Mouse (Mus musculus) stomach, embryonic 16.5 days (tissue): ENCODE measurements at regions not wholly inside any gene's neighbourhood (a gene's known extent, or its start where the extent isn't known, plus 50 kb on each side); places are given as distances from the start of the nearest gene placed in this dataset.

ENCODE experiments used
- ATAC-seq: fragments of 200-750 bp; cut with Nextera tagmentation; 2 replicates; pipeline ENCODE4 v1.8.0; 2017; ENCODE audit warnings: moderate number of reproducible peaks, moderate TSS enrichment; ENCODE audit not compliant: insufficient read depth, low FRiP score
- H3K27ac ChIP-seq: fragments of 300-500 bp; sonication (generic); 2 replicates; pipeline ENCODE4 v1.5.1; 2014; ENCODE audit warnings: low read length
- H3K27me3 ChIP-seq: fragments of 300-500 bp; sonication (generic); 2 replicates; pipeline ENCODE4 v1.6.1; 2014; ENCODE audit warnings: low read length, control low read depth, mixed read lengths; ENCODE audit not compliant: control insufficient read depth, insufficient read depth
- H3K36me3 ChIP-seq: fragments of 300-500 bp; sonication (generic); 2 replicates; pipeline ENCODE4 v1.6.1; 2014; ENCODE audit warnings: low read length; ENCODE audit not compliant: control insufficient read depth, insufficient read depth
- H3K4me1 ChIP-seq: fragments of 300-500 bp; sonication (generic); 2 replicates; pipeline ENCODE4 v1.6.1; 2014; ENCODE audit warnings: low read length, control low read depth, mixed read lengths; ENCODE audit not compliant: control insufficient read depth, insufficient read depth
- H3K4me2 ChIP-seq: fragments of 300-500 bp; sonication (generic); 2 replicates; pipeline ENCODE4 v1.6.1; 2014; ENCODE audit warnings: low read depth, low read length, mixed read lengths
- H3K4me3 ChIP-seq: fragments of 300-500 bp; sonication (generic); replicated peaks from 2 replicates; pipeline ENCODE4 v1.5.1; 2014; ENCODE audit warnings: mild to moderate bottlenecking, low read length
- H3K9ac ChIP-seq: fragments of 300-500 bp; sonication (generic); 2 replicates; pipeline ENCODE4 v1.6.1; 2014; ENCODE audit warnings: low read length
- H3K9me3 ChIP-seq: fragments of 300-500 bp; sonication (generic); replicated peaks from 2 replicates; pipeline ENCODE4 v1.6.1; 2016; ENCODE audit warnings: low read length, control low read depth; ENCODE audit not compliant: control insufficient read depth
- WGBS: fragments of 180-500 bp; shearing (Covaris S2); extraction: QIAGEN DNeasy Blood & Tissue Kit; methylation state at CpG from one replicate; pipeline ENCODE4 v1.1.7; 2014; 5-methylcytosine and 5-hydroxymethylcytosine counted together

GRCm38 (mm10) chr13:52083601-52084455 is 237.3 kb downstream of the Gadd45g start:
- H3K36me3 ChIP-seq = no peaks in the 10 kb centered on the region
- WGBS = 71% methylated on average over 9 of the region's 9 CpGs
- no peaks in the 10 kb centered on the region for H3K9me3 ChIP-seq
- no peak for ATAC-seq
- no peaks in the 10 kb centered on the region for H3K27me3 ChIP-seq
- no peak overlapping the region for H3K9ac ChIP-seq
- H3K4me1 ChIP-seq = peaks cover 17% of the 10 kb centered on the region
- H3K4me3 ChIP-seq = no peak overlapping the region
- no peak overlapping the region for H3K4me2 ChIP-seq
- no peak overlapping the region for H3K27ac ChIP-seq

- H3K4me1 ChIP-seq = peaks cover 4% of the 10 kb centered on the region; the same call in 1 of the 2 replicates
- H3K36me3 ChIP-seq = no peaks in the 10 kb centered on the region
- H3K27ac ChIP-seq = 0 out of 2 replicates have a peak overlapping the region, but pooled peaks have one; percentile 6
- H3K4me3 ChIP-seq = no peak overlapping the region
- ATAC-seq = no peak
- no peaks in the 10 kb centered on the region for H3K27me3 ChIP-seq
- H3K4me2 ChIP-seq = no peak overlapping the region
- 26% methylated on average over 3 of the region's 3 CpGs for WGBS
- no peak overlapping the region for H3K9ac ChIP-seq
- H3K9me3 ChIP-seq = no peaks in the 10 kb centered on the region
Observed at GRCm38 (mm10) chr13:52085110-52085509, 238.6 kb downstream of the Gadd45g start.

DNA sequence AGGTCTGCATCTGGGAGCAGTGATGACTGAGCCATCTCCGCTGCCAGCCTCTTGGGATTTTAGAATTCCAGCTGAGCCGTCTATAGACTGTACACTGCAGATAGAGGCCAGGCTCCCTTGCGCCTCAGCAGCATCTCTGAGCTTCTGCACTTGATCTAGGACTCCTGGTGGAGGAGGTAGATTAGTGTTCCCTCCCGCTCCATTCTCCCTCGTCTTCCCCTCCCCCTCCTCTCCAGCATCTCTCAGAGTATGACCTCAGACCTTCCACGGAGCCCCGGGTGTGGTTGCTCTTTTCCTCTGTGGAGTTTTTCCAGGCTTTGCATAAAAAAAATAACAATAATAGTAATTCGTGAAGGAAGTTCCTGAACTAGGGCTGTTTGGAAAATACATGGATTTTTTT is 241.8 kb downstream of the Gadd45g start:
- Histone ChIP-seq H3K27me3 (no peaks in the 10 kb centered on the region), H3K4me3 (no peak overlapping the region), H3K4me1 (peaks cover 3% of the 10 kb centered on the region; the same call in 1 of the 2 replicates), H3K27ac (no peak overlapping the region), H3K36me3 (no peaks in the 10 kb centered on the region), H3K9ac (no peak overlapping the region), H3K4me2 (no peak overlapping the region), H3K9me3 (no peaks in the 10 kb centered on the region)
- WGBS = 43% methylated on average over 8 of the region's 8 CpGs
- ATAC-seq = no peak

- H3K4me1 ChIP-seq = peaks cover 3% of the 10 kb centered on the region; the same call in 1 of the 2 replicates
- H3K27ac ChIP-seq = no peak overlapping the region
- H3K9ac ChIP-seq = no peak overlapping the region
- 71% methylated on average over 4 of the region's 4 CpGs for WGBS
- H3K36me3 ChIP-seq = no peaks in the 10 kb centered on the region
- H3K27me3 ChIP-seq = no peaks in the 10 kb centered on the region
- no peak overlapping the region for H3K4me2 ChIP-seq
- H3K4me3 ChIP-seq = no peak overlapping the region
- H3K9me3 ChIP-seq = no peaks in the 10 kb centered on the region
- no peak for ATAC-seq
Observed at GRCm38 (mm10) chr13:52090365-52090764, 243.9 kb downstream of the Gadd45g start.

- Histone ChIP-seq H3K4me3 (no peak overlapping the region), H3K36me3 (no peaks in the 10 kb centered on the region), H3K4me1 (no peaks in the 10 kb centered on the region), H3K9ac (no peak overlapping the region), H3K9me3 (no peaks in the 10 kb centered on the region), H3K27me3 (no peaks in the 10 kb centered on the region), H3K27ac (no peak overlapping the region), H3K4me2 (no peak overlapping the region)
- WGBS = 77% methylated on average over 7 of the region's 7 CpGs
- ATAC-seq = no peak
Observed at GRCm38 (mm10) chr13:52094785-52095184, 248.3 kb downstream of the Gadd45g start.

DNA sequence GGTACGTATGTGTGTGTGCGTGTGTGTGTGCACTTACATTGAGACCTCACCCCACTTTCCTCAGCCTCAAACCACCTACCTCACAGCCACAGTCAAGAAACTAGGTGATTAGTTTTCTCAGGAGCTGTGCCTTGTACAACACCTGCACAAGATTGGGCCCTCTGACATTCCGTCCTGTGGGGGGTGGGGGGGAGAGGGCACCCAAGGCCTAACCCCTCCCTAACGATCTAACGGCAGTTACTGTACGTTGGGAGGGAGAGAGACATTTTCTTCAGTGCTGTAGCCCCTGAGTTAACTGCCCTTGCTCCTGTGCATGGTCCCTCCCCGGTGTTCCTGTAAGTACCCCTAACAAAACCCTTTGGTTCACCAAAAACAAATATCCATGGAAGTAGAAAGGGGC is 250.0 kb downstream of the Gadd45g start:
- no peaks in the 10 kb centered on the region for H3K9me3 ChIP-seq
- H3K9ac ChIP-seq = no peak overlapping the region
- no peaks in the 10 kb centered on the region for H3K36me3 ChIP-seq
- no peak for ATAC-seq
- 68% methylated on average over 7 of the region's 7 CpGs for WGBS
- no peaks in the 10 kb centered on the region for H3K4me1 ChIP-seq
- no peak overlapping the region for H3K4me2 ChIP-seq
- no peak overlapping the region for H3K4me3 ChIP-seq
- H3K27me3 ChIP-seq = no peaks in the 10 kb centered on the region
- H3K27ac ChIP-seq = no peak overlapping the region

DNA sequence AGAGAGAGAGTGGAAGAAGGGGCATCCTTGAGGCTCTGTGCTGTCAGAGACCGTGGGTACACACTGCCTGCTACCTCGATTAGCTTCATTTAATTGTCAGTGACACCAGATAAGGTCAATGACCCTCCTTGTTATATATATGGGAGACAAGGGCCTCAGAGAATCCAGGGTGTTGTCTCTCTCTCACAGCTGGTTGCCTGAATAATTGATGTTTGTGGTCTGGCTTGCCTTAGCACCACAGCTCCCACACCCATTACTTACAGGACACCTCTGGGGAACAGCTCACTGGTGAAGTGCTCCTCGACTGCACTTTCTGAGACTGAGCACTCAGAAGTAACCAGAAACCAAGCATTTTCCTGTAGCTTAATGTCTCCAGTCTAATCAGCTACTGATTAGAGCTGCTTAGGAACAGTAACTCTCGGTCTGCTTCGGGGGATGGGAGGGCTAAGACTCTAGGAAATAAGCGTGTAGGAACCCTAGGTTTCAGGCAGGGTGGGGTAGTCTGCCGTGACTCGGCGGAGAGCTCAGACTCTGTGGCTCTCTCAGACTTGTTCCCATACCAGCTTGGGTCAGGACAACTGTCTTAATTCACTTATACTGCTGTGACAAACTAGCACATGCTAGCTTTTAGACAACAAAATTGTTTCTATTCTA is 259.6 kb downstream of the Gadd45g start:
- 30% methylated on average over 9 of the region's 9 CpGs for WGBS
- no peak overlapping the region for H3K9ac ChIP-seq
- no peaks in the 10 kb centered on the region; the same call in 1 of the 2 replicates for H3K4me1 ChIP-seq
- H3K27ac ChIP-seq = 0 out of 2 replicates have a peak overlapping the region, but pooled peaks have one; percentile 21
- H3K4me3 ChIP-seq = no peak overlapping the region
- H3K27me3 ChIP-seq = no peaks in the 10 kb centered on the region
- H3K36me3 ChIP-seq = no peaks in the 10 kb centered on the region
- H3K9me3 ChIP-seq = no peaks in the 10 kb centered on the region
- ATAC-seq = no peak; the same call in 1 of the 2 replicates
- H3K4me2 ChIP-seq = no peak overlapping the region

DNA sequence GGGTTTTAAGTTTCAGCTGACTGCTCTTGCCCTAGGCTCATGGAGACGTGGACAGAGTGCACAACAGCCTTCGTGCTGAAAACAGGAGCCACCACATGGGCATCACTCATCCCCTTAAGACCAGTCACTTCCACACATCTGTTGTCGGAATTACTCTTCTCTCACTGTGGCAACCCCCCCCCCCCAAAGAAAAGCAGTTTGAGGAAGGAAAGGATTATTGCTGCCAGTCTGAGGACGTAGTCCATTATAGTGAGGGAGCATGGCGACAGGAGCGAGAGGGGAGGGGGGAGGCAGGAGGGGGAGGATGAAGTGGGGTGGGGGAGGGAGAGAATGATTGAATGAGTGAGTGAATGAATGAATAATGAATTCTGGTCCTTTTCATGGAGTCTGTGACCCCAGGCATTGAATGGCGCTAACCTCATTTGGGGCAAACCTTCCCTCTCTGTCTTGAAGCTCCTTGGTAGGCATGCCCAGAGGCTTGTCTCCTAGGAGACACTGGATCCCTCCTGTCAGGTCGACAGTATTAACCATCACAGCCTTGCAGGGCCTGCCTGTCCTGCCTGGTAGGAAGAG is 262.0 kb downstream of the Gadd45g start:
- no peak for ATAC-seq
- 69% methylated on average over 8 of the region's 8 CpGs for WGBS
- Histone ChIP-seq H3K4me3 (no peak overlapping the region), H3K27me3 (no peaks in the 10 kb centered on the region), H3K9ac (peak overlapping the region; percentile 40; the same call in 1 of the 2 replicates), H3K4me1 (no peaks in the 10 kb centered on the region; the same call in none of the 2 replicates), H3K36me3 (no peaks in the 10 kb centered on the region), H3K27ac (peak overlapping the region; percentile 44; the same call in 1 of the 2 replicates), H3K4me2 (no peak overlapping the region), H3K9me3 (no peaks in the 10 kb centered on the region)
